Mouse (Mus musculus) neural tube, embryonic 13.5 days (tissue): ENCODE results near the gene Aff3. TPM values are rescaled to one million over a fixed set of nuclear protein-coding genes. Genes with fewer than 3 reads are reported as not detected.

Source experiments
- ATAC-seq: fragments of 200-750 bp; cut with Nextera tagmentation; 2 replicates; pipeline ENCODE4 v1.8.0; 2017; ENCODE audit warnings: low read depth, mild to moderate bottlenecking, moderate TSS enrichment, moderate library complexity
- H3K27ac ChIP-seq: fragments of 300-500 bp; sonication (generic); replicated peaks from 2 replicates; pipeline ENCODE4 v1.5.1; 2015; ENCODE audit warnings: moderate library complexity, mild to moderate bottlenecking, inconsistent platforms
- H3K27me3 ChIP-seq: fragments of 300-500 bp; sonication (generic); 2 replicates; pipeline ENCODE4 v1.6.1; 2015; ENCODE audit warnings: mild to moderate bottlenecking, inconsistent platforms
- H3K36me3 ChIP-seq: fragments of 300-500 bp; sonication (generic); 2 replicates; pipeline ENCODE4 v1.6.1; 2015; ENCODE audit warnings: mild to moderate bottlenecking, inconsistent platforms
- H3K4me1 ChIP-seq: fragments of 300-500 bp; sonication (generic); replicated peaks from 2 replicates; pipeline ENCODE4 v1.6.1; 2015; ENCODE audit warnings: inconsistent platforms
- H3K4me2 ChIP-seq: fragments of 300-500 bp; sonication (generic); 2 replicates; pipeline ENCODE4 v1.6.1; 2015; ENCODE audit warnings: inconsistent platforms, mild to moderate bottlenecking, moderate library complexity
- H3K4me3 ChIP-seq: fragments of 300-500 bp; sonication (generic); 2 replicates; pipeline ENCODE4 v1.5.1; 2015; ENCODE audit warnings: mild to moderate bottlenecking, inconsistent platforms
- H3K9ac ChIP-seq: fragments of 300-500 bp; sonication (generic); 2 replicates; pipeline ENCODE4 v1.6.1; 2015; ENCODE audit warnings: moderate library complexity, mild to moderate bottlenecking, inconsistent platforms
- H3K9me3 ChIP-seq: fragments of 300-500 bp; sonication (generic); 2 replicates; pipeline ENCODE4 v1.6.1; 2016; ENCODE audit warnings: inconsistent platforms
- WGBS: fragments of 180-500 bp; shearing (Covaris S2); methylation state at CpG from one replicate; pipeline ENCODE4 v1.1.7; 2015; 5-methylcytosine and 5-hydroxymethylcytosine counted together
- polyA plus RNA-seq: library from polyadenylated mRNA; unstranded; fragments of >200 nt; fragmentation: Nextera tagmentation; extraction: Ambion mirVana; gene quantifications from 2 replicates; pipeline ENCODE4 v1.2.1, GENCODE M21; 2015

Aff3 gene
- polyA plus RNA-seq, 1 experiment from 2014 or later, result 32.1 TPM

DNA sequence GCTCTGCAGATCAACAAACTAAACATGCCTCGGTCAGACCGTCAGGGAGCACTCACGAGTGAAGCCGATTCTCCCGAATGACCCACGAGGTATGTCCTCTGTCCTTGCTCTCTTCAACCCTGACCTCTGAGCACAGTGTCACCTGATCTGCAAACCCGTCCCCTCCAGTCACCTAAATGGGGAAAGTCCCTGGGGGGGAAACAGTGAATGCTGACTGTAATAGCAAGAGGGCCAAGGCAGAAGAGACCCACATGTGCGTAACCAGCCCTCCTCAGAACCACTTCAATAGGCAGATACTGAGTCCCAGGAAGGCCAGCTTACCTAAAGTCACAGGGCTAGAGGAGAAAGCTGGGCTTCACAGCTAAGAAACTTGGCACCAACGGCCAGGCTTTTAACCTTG is 82.4 kb downstream of the Aff3 start:
- Histone ChIP-seq H3K36me3 (0 out of 2 replicates have a peak, but pooled peaks cover 5% of the 10 kb centered on the region), H3K4me3 (no peak overlapping the region), H3K4me2 (no peak overlapping the region), H3K4me1 (peaks cover 34% of the 10 kb centered on the region), H3K27me3 (no peaks in the 10 kb centered on the region), H3K9me3 (no peaks in the 10 kb centered on the region), H3K9ac (no peak overlapping the region), H3K27ac (no peak overlapping the region)
- ATAC-seq, result no peak
- WGBS, result 81% methylated on average over 9 of the region's 9 CpGs

- peaks cover 27% of the 10 kb centered on the region for H3K4me1 ChIP-seq
- ATAC-seq, result no peak
- no peaks in the 10 kb centered on the region for H3K27me3 ChIP-seq
- H3K9me3 ChIP-seq, result no peaks in the 10 kb centered on the region
- no peak overlapping the region for H3K27ac ChIP-seq
- no peak overlapping the region for H3K4me2 ChIP-seq
- H3K36me3 ChIP-seq, result 0 out of 2 replicates have a peak, but pooled peaks cover 1% of the 10 kb centered on the region
- WGBS, result 74% methylated on average over 2 of the region's 2 CpGs
- no peak overlapping the region for H3K9ac ChIP-seq
- H3K4me3 ChIP-seq, result no peak overlapping the region
These were observed 84.2 kb downstream of the Aff3 start for GRCm38 (mm10) chr1:38580572-38580971.

- Histone ChIP-seq H3K4me1 (peaks cover 27% of the 10 kb centered on the region), H3K9me3 (no peaks in the 10 kb centered on the region), H3K36me3 (no peaks in the 10 kb centered on the region), H3K27me3 (no peaks in the 10 kb centered on the region), H3K4me2 (no peak overlapping the region), H3K9ac (no peak overlapping the region), H3K27ac (peak overlapping the region; percentile 62), H3K4me3 (no peak overlapping the region)
- ATAC-seq, result 0 out of 2 replicates have a peak, but pooled peaks have one; percentile 40
- WGBS, result 59% methylated on average over 5 of the region's 5 CpGs
These were observed 86.4 kb downstream of the Aff3 start for GRCm38 (mm10) chr1:38578339-38578738.

- H3K4me2 ChIP-seq, result no peak overlapping the region
- 43% methylated on average over 3 of the region's 3 CpGs for WGBS
- no peaks in the 10 kb centered on the region for H3K9me3 ChIP-seq
- peak overlapping the region; percentile 56 for H3K27ac ChIP-seq
- ATAC-seq, result no peak
- no peak overlapping the region for H3K9ac ChIP-seq
- H3K4me1 ChIP-seq, result peaks cover 77% of the 10 kb centered on the region
- H3K36me3 ChIP-seq, result no peaks in the 10 kb centered on the region
- no peaks in the 10 kb centered on the region for H3K27me3 ChIP-seq
- no peak overlapping the region for H3K4me3 ChIP-seq
These were observed 97.0 kb downstream of the Aff3 start for GRCm38 (mm10) chr1:38567791-38568190.

DNA sequence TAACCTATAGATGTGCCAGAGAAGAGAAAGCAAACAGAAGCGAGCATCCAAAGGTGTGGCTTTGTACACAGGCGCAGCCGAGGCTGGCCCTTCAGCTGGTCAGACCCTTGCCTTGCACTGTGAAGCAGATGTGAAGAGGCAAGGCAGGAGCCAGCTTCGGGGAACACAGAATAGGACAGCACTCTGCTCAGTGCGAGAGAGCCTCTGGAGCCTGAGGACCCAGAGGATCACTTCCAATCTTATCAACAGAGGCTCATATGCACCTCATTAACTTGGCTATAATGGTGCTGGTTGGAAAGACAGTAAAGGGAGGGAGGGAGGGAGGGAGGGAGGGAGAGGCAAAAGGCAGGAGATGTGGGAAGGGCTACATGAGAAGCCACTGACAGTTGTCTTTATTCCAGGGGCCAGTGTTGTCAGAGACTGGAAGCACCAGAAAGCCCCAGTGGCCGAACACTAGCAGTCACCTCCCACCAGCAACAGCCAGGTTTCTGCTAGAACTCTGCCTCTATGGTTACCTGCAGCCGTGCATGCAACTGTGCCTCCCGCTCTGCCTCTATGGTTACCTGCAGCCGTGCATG is 98.6 kb downstream of the Aff3 start:
- ATAC-seq, result peak; percentile 53
- no peak overlapping the region for H3K4me3 ChIP-seq
- H3K9ac ChIP-seq, result peak overlapping the region; percentile 22; the same call in 1 of the 2 replicates
- H3K27me3 ChIP-seq, result no peaks in the 10 kb centered on the region
- peak overlapping the region; percentile 34 for H3K4me2 ChIP-seq
- 30% methylated on average over 9 of the region's 9 CpGs for WGBS
- peaks cover 84% of the 10 kb centered on the region for H3K4me1 ChIP-seq
- peak overlapping the region; percentile 92 for H3K27ac ChIP-seq
- no peaks in the 10 kb centered on the region for H3K36me3 ChIP-seq
- no peaks in the 10 kb centered on the region for H3K9me3 ChIP-seq

DNA sequence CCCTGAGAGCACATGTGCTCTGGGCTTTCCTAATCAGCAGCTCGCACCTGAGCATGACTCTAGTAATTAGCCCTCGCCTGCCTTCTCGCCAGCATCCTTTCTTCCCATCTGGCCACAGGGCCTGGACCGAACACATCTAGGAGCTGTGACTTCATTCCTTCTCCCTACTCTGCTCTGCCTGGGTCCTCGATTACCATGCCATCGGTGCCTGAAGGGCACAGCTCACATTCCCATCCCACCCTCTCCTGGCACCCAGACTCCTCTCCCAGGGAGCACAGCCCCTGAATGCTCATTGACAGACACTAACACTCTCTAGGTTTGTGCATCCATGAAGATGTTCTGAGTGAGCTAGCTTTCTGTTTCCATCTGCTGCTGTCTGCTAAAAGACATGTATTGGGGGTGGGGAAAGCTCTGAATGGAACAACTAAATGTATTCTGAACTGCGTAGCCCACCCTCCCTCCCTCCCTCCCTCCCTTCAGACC is 99.4 kb downstream of the Aff3 start:
- Histone ChIP-seq H3K27ac (peak overlapping the region; percentile 92), H3K27me3 (no peaks in the 10 kb centered on the region), H3K9ac (peak overlapping the region; percentile 57), H3K9me3 (no peaks in the 10 kb centered on the region), H3K4me1 (peaks cover 90% of the 10 kb centered on the region), H3K36me3 (no peaks in the 10 kb centered on the region), H3K4me3 (no peak overlapping the region), H3K4me2 (peak overlapping the region; percentile 34)
- 22% methylated on average over 7 of the region's 7 CpGs for WGBS
- ATAC-seq, result peak; percentile 23

DNA sequence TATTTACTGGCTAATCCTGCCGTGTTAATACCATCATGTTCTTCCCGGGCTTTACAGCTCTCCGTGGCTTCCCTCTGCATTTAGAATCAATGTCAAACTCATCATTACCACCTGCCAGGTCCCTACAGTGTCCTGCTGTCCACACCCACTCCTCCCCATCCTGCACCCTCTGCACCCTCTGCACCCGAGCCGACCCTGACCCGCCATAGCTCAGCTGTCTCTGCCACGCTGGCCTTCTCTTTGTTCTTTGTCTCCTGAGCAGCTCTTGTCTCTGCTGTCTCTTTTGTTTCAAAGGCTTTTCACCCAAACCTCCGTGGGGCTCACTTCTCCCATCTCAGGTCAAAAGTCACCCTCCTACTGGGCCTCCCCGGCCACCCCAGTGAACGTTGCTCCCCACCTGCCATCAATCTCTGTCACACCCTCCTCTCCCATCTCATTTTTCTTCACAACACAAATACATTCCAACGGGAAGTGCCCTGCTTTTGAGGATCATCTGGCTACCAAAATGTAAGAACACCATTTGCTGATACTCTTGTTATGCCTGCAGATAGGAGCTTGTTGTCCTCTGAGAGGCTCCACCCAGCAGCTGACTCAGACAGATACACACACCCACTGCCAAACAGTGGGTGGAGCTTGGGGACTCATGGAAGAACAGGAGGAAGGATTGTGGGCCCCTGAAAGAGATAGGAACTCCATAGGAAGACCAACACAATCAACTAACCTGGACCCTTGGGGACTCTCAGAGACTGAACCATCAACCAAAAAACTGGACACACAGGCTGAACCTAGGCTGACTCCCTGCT is 102.2 kb downstream of the Aff3 start:
- Histone ChIP-seq H3K4me1 (peaks cover 70% of the 10 kb centered on the region), H3K4me2 (peak overlapping the region; percentile 31), H3K9me3 (no peaks in the 10 kb centered on the region), H3K27ac (peak overlapping the region; percentile 88), H3K4me3 (no peak overlapping the region), H3K27me3 (no peaks in the 10 kb centered on the region), H3K36me3 (no peaks in the 10 kb centered on the region), H3K9ac (peak overlapping the region; percentile 57)
- ATAC-seq, result no peak
- 11% methylated on average over 11 of the region's 11 CpGs for WGBS

DNA sequence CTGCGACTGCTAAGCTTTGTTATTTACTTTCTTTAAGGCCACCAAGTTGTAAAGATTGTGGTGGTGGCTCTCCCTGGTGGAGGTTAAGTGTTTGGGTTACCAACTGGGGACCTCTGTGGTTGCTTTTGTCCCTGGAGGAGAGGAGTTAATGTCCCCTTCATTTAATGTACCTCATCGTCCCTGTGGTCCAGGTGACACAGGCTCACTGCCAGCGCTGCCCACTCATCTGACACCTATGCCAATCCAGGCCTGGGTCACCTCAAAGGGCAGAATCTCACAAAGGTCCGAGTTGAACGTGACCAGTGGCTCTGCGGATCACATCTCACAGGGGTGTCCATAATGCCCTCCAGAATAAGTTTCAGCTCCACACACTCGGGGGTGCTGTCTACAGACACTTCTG is 103.4 kb downstream of the Aff3 start:
- Histone ChIP-seq H3K9ac (no peak overlapping the region), H3K4me1 (peaks cover 61% of the 10 kb centered on the region), H3K4me3 (no peak overlapping the region), H3K4me2 (no peak overlapping the region), H3K27me3 (no peaks in the 10 kb centered on the region), H3K9me3 (no peaks in the 10 kb centered on the region), H3K36me3 (no peaks in the 10 kb centered on the region), H3K27ac (peak overlapping the region; percentile 88)
- 73% methylated on average over 7 of the region's 7 CpGs for WGBS
- no peak for ATAC-seq

- H3K9ac ChIP-seq, result no peak overlapping the region
- H3K9me3 ChIP-seq, result no peaks in the 10 kb centered on the region
- ATAC-seq, result no peak
- no peaks in the 10 kb centered on the region for H3K36me3 ChIP-seq
- no peak overlapping the region for H3K4me3 ChIP-seq
- WGBS, result 82% methylated on average over 9 of the region's 9 CpGs
- peaks cover 54% of the 10 kb centered on the region for H3K4me1 ChIP-seq
- no peak overlapping the region for H3K4me2 ChIP-seq
- no peak overlapping the region for H3K27ac ChIP-seq
- H3K27me3 ChIP-seq, result no peaks in the 10 kb centered on the region
These were observed 104.1 kb downstream of the Aff3 start for GRCm38 (mm10) chr1:38560666-38561065.

DNA sequence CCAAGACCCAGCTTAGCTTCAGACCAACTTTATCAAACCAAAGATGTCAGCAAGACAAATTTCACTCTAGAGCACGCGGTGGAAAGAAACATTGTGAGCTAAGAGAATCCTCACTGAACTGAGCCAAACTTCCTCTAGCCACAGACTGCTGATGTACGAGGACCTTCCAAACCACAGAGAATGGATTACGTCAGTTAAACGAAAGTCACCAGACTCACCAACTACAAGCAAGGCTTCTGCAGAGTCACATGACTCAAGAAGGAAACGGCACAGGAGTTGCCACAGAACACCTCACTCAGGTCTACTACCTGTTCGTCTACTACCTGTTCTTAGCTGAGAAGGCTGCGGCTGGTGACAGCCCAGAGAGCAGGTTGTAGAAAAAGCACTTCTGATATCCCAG is 107.1 kb downstream of the Aff3 start:
- Histone ChIP-seq H3K27ac (no peak overlapping the region), H3K36me3 (no peaks in the 10 kb centered on the region), H3K4me2 (no peak overlapping the region), H3K9ac (no peak overlapping the region), H3K4me3 (no peak overlapping the region), H3K27me3 (no peaks in the 10 kb centered on the region), H3K4me1 (peaks cover 35% of the 10 kb centered on the region), H3K9me3 (no peaks in the 10 kb centered on the region)
- WGBS, result 90% methylated on average over 8 of the region's 8 CpGs
- ATAC-seq, result no peak

DNA sequence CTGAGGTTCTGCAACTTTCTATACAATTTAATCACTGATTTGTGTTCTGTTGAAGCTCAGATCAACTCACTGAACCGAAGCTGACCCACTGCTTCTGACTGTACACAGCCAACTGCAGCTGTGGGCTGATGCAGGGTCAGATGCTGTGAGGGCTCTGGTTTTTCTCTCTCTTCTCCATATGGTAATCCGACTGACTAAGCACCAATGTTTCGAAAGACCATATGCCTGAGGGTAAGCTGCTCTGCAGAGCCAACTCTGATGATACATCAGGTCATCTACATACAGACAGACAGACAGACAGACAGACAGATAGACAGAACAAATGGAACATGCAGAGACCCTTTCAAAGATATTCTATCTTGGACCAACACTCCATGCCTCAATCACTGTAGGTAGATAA is 110.2 kb downstream of the Aff3 start:
- Histone ChIP-seq H3K9ac (no peak overlapping the region), H3K27ac (no peak overlapping the region), H3K36me3 (no peaks in the 10 kb centered on the region), H3K9me3 (no peaks in the 10 kb centered on the region), H3K4me1 (peaks cover 23% of the 10 kb centered on the region), H3K4me3 (no peak overlapping the region), H3K4me2 (no peak overlapping the region), H3K27me3 (no peaks in the 10 kb centered on the region)
- WGBS, result 84% methylated on average over 3 of the region's 3 CpGs
- no peak for ATAC-seq

DNA sequence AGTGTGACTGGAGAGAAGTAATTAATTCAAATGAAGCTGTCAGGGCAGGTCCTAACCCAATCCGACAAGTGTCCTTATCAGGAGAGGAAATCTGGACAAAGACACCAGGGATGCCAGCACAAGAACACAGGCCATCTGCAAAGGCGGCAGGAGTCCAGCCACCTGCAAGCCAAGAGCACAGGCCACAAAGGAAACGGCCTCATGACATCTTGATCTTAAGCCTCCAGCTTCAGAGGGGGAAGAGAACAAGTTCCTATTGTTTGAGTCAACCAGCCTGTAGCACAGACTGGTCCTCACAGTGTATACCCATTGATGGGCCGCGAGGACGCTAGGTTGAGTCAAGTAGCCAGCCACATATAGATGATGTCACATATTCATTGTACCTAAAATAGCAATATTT is 111.7 kb downstream of the Aff3 start:
- Histone ChIP-seq H3K4me3 (no peak overlapping the region), H3K27ac (no peak overlapping the region), H3K4me2 (no peak overlapping the region), H3K9ac (no peak overlapping the region), H3K27me3 (no peaks in the 10 kb centered on the region), H3K4me1 (peaks cover 36% of the 10 kb centered on the region), H3K9me3 (no peaks in the 10 kb centered on the region), H3K36me3 (no peaks in the 10 kb centered on the region)
- 62% methylated on average over 6 of the region's 6 CpGs for WGBS
- no peak for ATAC-seq
